Mouse (Mus musculus): ENCODE results near the gene Znrf3.

The Znrf3 gene

GRCm38 (mm10) chr11:5261508-5262392, 182.9 kb downstream of the Znrf3 start, which contains the start of gene Kremen1:
Gene Kremen1 (minus strand): TSS chr11:5261558.
- DNase-seq, result peak; percentile 94

- peak; percentile 22 for DNase-seq
Observed at GRCm38 (mm10) chr11:5260942-5261459, 183.6 kb downstream of the Znrf3 start.

DNA sequence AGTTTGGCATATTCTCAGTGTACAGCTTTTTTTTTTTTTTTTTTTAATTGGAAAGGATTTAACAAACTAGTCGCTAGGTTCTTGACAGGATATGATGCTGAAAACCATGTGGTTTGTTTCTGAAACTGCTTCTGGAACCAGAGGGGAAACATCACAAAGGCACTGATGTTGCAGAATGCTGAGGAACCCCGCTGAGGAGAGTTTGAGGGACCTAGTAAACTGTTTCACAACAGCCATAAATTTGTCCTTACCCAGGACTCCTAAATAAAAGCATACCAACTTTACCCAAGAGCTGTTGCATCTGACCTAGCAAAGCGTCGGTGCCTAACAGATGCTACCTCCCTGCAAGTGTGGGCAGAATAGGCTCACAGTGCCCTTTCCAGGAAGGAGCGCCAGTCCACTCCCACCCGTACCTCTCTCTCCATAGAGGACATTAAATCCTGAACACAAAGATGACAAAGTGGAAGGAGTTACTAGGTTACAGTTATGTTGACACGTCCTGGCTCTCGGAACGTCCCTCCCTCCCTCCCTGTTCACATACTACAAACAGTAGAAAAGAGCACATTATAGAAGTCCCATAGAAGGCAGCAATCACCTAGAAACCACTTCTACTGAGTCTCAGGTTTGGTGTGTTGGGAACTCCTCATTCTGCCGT, 184.6 kb downstream of the Znrf3 start:
- DNase-seq, result no peak

DNA sequence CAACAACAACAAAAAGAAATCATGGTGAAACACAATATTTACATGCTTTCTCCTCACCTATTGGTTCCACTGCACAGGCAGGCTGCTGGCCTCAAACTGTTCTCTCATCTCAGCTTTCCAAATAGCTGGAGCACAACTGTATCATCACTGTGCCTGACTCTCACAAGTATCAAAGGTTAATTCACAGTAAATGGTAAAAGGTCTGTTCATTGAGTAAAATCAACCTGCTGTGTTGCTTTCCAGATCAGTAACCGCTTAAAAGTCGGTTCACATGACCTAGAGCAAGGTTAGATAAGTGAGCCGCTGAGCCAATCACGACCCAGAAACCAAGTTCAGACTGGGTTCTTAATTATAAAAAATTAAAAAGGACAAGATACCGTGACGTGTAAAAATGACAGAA, 186.6 kb downstream of the Znrf3 start:
- no peak for DNase-seq

DNA sequence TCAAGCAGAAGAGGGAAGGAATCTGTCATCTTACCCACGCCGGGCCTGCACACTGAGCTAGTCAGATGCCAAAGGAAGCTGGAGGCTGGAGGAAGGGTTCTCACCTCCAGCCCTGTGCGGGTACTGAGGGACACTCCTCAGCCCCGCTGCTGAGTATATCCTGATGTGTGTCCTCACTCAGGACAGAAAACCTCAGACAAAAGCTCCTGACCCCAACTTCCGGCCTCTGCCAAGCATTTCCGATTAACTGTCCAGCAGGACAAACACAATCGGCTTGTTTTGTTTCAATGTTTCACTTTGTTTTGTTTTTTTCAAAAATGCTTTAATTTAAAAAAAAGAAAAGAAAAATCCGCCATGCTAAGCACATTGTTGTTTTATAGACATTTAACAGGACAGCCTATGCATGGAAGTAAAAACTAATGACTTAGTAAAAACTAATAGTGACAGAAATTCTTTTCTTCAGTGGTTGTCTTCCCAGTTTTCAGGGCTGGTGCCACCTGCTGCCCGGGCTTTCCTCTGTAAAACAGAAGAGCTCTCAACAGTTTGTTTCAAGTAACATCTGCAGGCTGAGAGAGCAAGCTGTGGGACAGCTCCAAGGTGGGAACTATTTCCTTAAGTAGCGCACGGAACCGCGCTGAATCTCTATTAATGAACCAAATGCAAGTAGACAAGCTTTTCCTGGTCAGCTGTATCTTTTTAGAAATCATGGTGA, 187.3 kb downstream of the Znrf3 start:
- no peak for DNase-seq

DNA sequence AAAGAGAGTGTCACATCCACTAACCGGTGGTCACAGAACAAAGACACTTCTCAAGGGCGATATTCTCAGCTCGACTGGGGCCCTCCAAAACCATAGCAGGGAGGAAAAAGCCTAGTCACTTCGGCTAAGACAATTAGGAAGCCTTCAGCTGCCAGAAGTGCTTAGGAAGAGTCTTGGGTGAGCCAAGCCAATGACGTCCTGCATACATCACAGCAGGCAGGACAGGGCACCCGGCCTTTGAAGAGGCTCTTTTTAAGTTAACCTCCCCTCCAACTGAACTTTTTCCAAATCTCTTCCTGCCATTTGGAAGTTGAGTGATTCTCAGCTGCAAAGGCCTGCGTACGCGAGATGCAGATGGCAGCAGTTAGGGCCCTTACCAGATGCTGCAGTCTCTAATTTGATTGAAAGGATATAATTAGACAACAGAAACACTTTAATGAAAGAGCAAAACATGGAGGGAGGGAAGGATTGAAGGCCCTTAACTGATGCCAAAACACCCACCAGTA, 189.1 kb downstream of the Znrf3 start:
- no peak for DNase-seq

DNA sequence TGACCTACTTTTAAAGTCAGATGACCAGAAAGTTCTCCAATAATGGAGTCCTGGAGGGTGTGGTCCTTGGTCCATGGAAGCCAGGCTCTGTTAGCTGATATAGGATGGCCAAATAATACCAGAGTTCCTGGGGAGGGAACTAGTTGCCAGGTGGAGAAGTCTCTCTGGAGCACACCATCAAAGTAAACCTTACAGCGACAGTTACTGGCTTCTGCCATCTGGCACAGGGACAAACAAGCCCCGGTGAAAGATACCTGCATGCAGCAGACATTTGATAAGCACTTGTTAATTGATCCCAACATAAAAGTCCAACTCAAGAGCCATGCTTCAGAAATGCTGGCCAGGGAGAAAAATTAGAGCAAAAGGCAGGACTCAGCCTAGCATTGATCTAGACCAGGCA, 190.6 kb downstream of the Znrf3 start:
- DNase-seq, result no peak

DNA sequence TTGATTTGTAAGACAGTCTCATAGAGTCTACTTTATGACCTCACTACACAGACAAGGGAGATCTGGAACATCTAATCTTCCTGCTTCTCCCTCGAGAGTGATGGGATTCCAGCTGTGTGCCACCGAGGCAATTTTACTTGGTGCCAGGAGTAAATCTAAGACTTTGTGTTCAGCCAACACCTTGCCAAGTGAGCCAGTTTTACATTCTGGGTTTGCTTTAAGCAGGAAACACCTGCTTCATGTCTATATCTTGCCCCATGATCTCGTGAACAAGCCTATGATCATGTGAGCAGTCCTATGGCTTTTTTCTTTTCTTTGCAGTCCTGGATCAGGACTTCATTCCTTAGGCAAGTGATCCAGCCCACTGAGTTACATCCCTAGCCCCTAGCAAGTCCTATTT, 191.1 kb downstream of the Znrf3 start:
- DNase-seq, result no peak

GRCm38 (mm10) chr11:5252727-5253126, 191.9 kb downstream of the Znrf3 start:
- no peak for DNase-seq

GRCm38 (mm10) chr11:5251112-5251511, 193.5 kb downstream of the Znrf3 start:
- DNase-seq, result no peak

- no peak for DNase-seq
Observed at GRCm38 (mm10) chr11:5248200-5248599, 196.4 kb downstream of the Znrf3 start.

DNA sequence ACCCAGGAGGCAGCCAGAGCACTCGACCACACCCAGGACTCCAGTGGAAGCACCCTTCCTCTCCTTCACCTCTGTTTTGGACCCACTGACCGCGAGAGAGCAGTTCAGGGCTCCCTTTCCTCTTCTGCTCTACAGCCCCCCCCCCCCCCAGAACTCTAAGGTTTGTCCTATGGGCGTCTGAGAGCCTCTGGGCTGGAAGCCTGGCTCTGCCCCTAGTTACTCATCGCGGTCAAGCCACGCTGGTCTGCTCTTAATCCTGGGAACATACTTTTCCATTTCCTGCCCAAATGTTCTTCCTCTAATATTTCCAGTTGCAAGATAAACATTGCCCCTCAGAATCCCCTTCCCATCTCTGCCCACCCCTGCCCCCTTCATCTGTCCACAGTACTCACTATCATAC, 199.2 kb downstream of the Znrf3 start:
- DNase-seq, result no peak

DNA sequence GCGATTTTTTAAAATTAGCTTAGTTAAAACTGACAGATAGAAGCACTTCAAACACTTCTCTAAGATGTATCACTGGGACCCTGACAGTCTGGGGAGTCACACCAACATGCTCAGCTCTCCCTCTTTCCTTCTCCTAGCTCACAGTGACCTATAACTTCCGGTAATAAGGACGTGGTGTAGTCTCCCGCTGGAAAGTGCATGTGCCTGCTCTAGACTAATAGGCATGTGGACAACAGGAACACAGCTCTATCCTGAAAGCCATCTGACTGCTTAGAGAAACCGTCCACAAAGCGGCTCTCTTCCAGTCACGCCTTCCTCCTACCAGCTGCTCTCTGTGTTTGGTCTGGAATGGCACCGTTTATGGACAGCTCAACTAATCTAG, 199.9 kb downstream of the Znrf3 start:
- DNase-seq, result no peak

- DNase-seq, result no peak
Observed at GRCm38 (mm10) chr11:5243812-5244748, 200.6 kb downstream of the Znrf3 start.

- DNase-seq, result no peak
Observed at GRCm38 (mm10) chr11:5243208-5243607, 201.4 kb downstream of the Znrf3 start.

GRCm38 (mm10) chr11:5242158-5242557, 202.5 kb downstream of the Znrf3 start:
- DNase-seq, result no peak

DNA sequence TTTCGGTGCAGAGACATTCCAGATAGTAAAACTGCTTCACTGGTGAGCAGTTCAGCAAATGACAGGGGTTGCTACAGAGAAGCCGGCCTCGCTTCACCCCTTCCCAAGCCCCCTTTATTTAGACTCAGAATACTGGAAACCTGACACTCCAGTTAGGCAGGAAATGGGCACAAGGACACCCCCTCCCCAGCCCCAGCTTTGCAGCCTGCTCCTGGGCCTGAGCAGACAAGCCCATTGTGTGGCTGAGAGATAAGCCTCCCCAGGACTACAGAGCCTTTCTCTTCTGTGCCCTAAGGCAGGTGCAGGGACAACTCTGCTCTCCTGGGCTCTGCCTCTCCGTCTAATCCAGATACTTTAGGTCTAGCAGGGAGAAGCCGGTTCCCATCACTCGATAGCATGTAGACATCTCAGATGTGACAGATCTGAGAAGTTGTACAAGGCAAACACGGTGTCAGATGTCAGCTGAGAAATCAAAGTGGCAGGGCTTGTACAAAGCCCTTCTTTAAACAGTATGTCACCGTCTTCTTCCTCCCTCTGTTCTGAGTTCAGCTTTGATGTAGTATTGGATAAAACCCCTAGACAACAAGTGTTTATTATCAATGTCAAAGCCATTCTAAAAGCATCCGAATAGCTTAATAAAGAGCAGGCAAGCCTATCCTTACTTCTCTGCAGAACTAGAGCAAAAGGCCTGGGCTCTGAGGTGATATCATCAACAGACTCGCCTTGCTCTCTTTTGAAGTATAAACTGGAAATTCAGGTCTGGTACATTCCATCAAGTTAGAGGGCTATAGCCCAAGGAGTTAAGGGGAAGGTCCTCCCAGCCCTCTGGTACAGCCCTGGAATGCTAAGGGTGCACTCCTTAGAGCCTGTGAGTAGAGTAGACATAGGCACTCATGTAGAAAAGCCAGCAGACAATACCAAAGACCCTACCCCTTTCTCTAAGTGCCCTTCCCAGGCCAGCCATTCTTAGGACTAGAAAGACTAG, 204.6 kb downstream of the Znrf3 start:
- no peak for DNase-seq

Measured in cerebellum, adult 11 months (tissue).